Mouse (Mus musculus) neural tube, embryonic 11.5 days (tissue): ENCODE data around the gene Hoxa10. TPM values are rescaled to one million over a fixed set of nuclear protein-coding genes. Genes with fewer than 3 reads are reported as not detected.

ENCODE experiments used
- ATAC-seq: fragments of 200-750 bp; cut with Nextera tagmentation; 2 replicates; pipeline ENCODE4 v1.8.0; 2017; ENCODE audit warnings: moderate number of reproducible peaks, mild to moderate bottlenecking, moderate TSS enrichment, moderate library complexity; ENCODE audit not compliant: insufficient read depth, low FRiP score, low TSS enrichment
- DNase-seq: peaks from one replicate; pipeline ENCODE4 v3.0.0-alpha.2; 2015; ENCODE audit warnings: low spot score
- H3K27ac ChIP-seq: fragments of 300-500 bp; sonication (generic); 2 replicates; pipeline ENCODE4 v1.5.1; 2014; ENCODE audit warnings: low read depth, mild to moderate bottlenecking, low read length
- H3K27me3 ChIP-seq: fragments of 300-500 bp; sonication (generic); 2 replicates; pipeline ENCODE4 v1.6.1; 2014; ENCODE audit warnings: mild to moderate bottlenecking, low read length, mixed read lengths; ENCODE audit not compliant: control insufficient read depth, insufficient read depth
- H3K36me3 ChIP-seq: fragments of 300-500 bp; sonication (generic); 2 replicates; pipeline ENCODE4 v1.6.1; 2014; ENCODE audit warnings: mild to moderate bottlenecking, low read length, moderate library complexity, mixed read lengths; ENCODE audit not compliant: control insufficient read depth, insufficient read depth
- H3K4me1 ChIP-seq: fragments of 300-500 bp; sonication (generic); 2 replicates; pipeline ENCODE4 v1.6.1; 2014; ENCODE audit warnings: low read length, mixed read lengths; ENCODE audit not compliant: control insufficient read depth, insufficient read depth
- H3K4me2 ChIP-seq: fragments of 300-500 bp; sonication (generic); 2 replicates; pipeline ENCODE4 v1.6.1; 2014; ENCODE audit warnings: low read depth, mild to moderate bottlenecking, moderate library complexity
- H3K4me3 ChIP-seq: fragments of 300-500 bp; sonication (generic); 2 replicates; pipeline ENCODE4 v1.5.1; 2014; ENCODE audit warnings: low read depth, low read length
- H3K9ac ChIP-seq: fragments of 300-500 bp; sonication (generic); 2 replicates; pipeline ENCODE4 v1.6.1; 2014; ENCODE audit warnings: mild to moderate bottlenecking, low read length
- H3K9me3 ChIP-seq: fragments of 300-500 bp; sonication (generic); 2 replicates; pipeline ENCODE4 v1.6.1; 2016; ENCODE audit warnings: low read length; ENCODE audit not compliant: control insufficient read depth
- WGBS: fragments of 180-500 bp; shearing (Covaris S2); extraction: QIAGEN DNeasy Blood & Tissue Kit; methylation state at CpG from one replicate; pipeline ENCODE4 v1.1.7; 2014; 5-methylcytosine and 5-hydroxymethylcytosine counted together
- polyA plus RNA-seq: library from polyadenylated mRNA; unstranded; fragments of >200 nt; fragmentation: Nextera tagmentation; extraction: Ambion mirVana; gene quantifications from 2 replicates; pipeline ENCODE4 v1.2.1, GENCODE M21; 2014

Hoxa10 gene
- polyA plus RNA-seq: 70.6 and 72.8 TPM in 2 replicates

- Histone ChIP-seq H3K4me3 (peak within 1 kb of the TSS; percentile 65), H3K27me3 (peaks cover 91% of the 10 kb centered on the region), H3K4me1 (no peaks in the 10 kb centered on the region), H3K9ac (peak within 1 kb of the TSS; percentile 87), H3K9me3 (no peaks in the 10 kb centered on the region), H3K4me2 (peak within 1 kb of the TSS; percentile 47), H3K36me3 (no peaks in the 10 kb centered on the region), H3K27ac (peak within 1 kb of the TSS; percentile 90)
- peak; percentile 91 for DNase-seq
- under 1% methylated on average over 35 of the region's 35 CpGs for WGBS
- ATAC-seq: peak; percentile 64
Measured at GRCm38 (mm10) chr6:52240389-52241000, at the start of gene Hoxa10. TSS of gene Hoxa10 (minus strand) at chr6:52240854.

DNA sequence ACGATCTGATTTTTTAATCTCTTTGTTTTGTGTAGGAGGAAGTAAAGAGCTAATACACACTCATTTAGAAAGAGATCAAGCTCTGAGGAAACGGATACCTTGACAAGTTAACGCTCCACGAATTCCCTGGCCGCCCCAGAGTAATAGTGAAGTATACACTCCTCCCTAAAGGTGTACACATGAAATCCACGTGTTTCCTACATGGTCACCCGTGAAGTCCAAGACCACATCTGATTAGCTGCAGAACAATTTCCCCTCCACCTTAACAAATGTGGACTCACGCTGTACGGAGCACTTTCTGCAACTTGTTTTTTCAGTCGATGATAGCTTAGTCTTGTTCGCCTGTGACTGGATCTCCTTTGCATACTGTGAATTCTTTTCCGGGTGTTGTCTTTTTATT lies 49.5 kb upstream of the Hoxa10 start:
- H3K4me1 ChIP-seq: 0 out of 2 replicates have a peak, but pooled peaks cover 3% of the 10 kb centered on the region
- H3K27ac ChIP-seq: no peak overlapping the region
- 26% methylated on average over 12 of the region's 12 CpGs for WGBS
- ATAC-seq (no peak), DNase-seq (no peak)
- no peaks in the 10 kb centered on the region for H3K9me3 ChIP-seq
- peaks cover 49% of the 10 kb centered on the region for H3K27me3 ChIP-seq
- no peak overlapping the region for H3K9ac ChIP-seq
- H3K4me3 ChIP-seq: no peak overlapping the region
- no peak overlapping the region for H3K4me2 ChIP-seq
- H3K36me3 ChIP-seq: no peaks in the 10 kb centered on the region

- H3K27me3 ChIP-seq: peaks cover 11% of the 10 kb centered on the region; the same call in 1 of the 2 replicates
- DNase-seq (no peak), ATAC-seq (no peak)
- no peaks in the 10 kb centered on the region for H3K36me3 ChIP-seq
- H3K4me1 ChIP-seq: no peaks in the 10 kb centered on the region
- H3K27ac ChIP-seq: no peak overlapping the region
- 81% methylated on average over 5 of the region's 5 CpGs for WGBS
- H3K9ac ChIP-seq: no peak overlapping the region
- no peak overlapping the region for H3K4me2 ChIP-seq
- H3K9me3 ChIP-seq: no peaks in the 10 kb centered on the region
- H3K4me3 ChIP-seq: no peak overlapping the region
Measured at GRCm38 (mm10) chr6:52283896-52284295, 43.2 kb upstream of the Hoxa10 start.

DNA sequence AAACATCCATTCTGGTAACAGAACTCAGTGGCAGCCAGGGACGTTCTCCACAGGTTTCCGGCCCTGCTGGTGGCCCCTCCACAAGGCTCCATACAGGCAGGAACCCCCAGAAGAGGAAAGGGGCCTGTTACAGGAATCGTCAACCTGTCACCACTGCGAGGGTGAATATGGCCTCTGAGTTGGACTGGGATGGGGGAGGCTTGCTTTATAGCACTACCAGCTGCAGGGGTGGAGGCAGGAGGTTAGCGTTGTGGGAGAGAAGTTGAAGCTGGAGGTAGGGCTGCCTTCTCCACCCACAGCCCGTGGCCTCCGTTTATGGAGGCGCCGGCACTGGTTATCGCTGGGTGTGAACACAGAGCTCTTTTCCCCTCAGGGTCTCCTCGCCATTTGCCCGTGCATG lies 40.4 kb upstream of the Hoxa10 start:
- Histone ChIP-seq H3K4me3 (no peak overlapping the region), H3K9me3 (no peaks in the 10 kb centered on the region), H3K27ac (no peak overlapping the region), H3K4me2 (no peak overlapping the region), H3K36me3 (no peaks in the 10 kb centered on the region), H3K4me1 (no peaks in the 10 kb centered on the region), H3K27me3 (peaks cover 28% of the 10 kb centered on the region), H3K9ac (no peak overlapping the region)
- ATAC-seq (no peak), DNase-seq (no peak)
- 43% methylated on average over 12 of the region's 12 CpGs for WGBS

GRCm38 (mm10) chr6:52276920-52277319 lies 36.3 kb upstream of the Hoxa10 start:
- H3K27me3 ChIP-seq: peaks cover 69% of the 10 kb centered on the region
- H3K4me1 ChIP-seq: no peaks in the 10 kb centered on the region
- no peak for DNase-seq
- H3K9ac ChIP-seq: no peak overlapping the region
- no peak for ATAC-seq
- no peaks in the 10 kb centered on the region for H3K36me3 ChIP-seq
- 6% methylated on average over 5 of the region's 5 CpGs for WGBS
- no peak overlapping the region for H3K4me3 ChIP-seq
- H3K4me2 ChIP-seq: no peak overlapping the region
- no peak overlapping the region for H3K27ac ChIP-seq
- H3K9me3 ChIP-seq: no peaks in the 10 kb centered on the region

- H3K36me3 ChIP-seq: no peaks in the 10 kb centered on the region
- peaks cover 72% of the 10 kb centered on the region for H3K27me3 ChIP-seq
- no peak overlapping the region for H3K4me3 ChIP-seq
- no peak overlapping the region for H3K9ac ChIP-seq
- H3K9me3 ChIP-seq: no peaks in the 10 kb centered on the region
- 3% methylated on average over 6 of the region's 6 CpGs for WGBS
- H3K4me2 ChIP-seq: no peak overlapping the region
- no peak overlapping the region for H3K27ac ChIP-seq
- DNase-seq (no peak), ATAC-seq (no peak)
- H3K4me1 ChIP-seq: no peaks in the 10 kb centered on the region
Measured at GRCm38 (mm10) chr6:52276382-52276781, 35.7 kb upstream of the Hoxa10 start.

DNA sequence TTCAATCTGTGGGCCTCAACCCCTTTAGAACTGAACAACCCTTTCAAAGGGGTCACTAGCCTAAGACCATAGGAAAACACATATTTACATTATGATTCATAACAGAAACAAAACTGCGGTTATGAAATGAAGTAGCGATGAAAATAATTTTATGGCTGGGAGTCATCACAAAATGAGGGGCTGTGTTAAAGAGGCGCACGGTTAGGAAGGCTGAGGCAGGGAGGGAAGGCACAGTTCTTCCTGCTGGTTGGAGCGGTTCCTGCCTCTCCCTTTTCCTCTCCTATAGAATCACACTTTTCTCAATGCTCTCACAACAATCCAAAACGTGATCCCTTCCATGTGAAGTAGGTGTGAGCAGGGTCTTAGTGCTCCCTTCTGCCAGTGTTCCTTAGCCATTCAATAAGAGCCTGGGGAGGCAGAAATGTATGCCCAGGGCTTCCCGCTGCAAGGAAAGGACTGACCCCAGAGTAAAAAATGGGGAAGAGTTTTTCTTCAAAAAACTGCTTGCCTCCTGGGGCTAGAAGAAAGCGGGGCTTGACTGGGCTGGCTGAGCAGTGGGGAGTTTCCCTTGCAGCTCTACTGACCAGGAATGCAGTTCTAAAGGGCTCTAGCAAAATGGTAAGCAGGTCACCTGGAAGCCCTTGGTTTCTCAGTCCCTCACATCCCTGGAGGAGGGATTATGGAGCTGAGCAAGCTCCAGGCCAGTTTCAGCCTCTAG lies 35.1 kb upstream of the Hoxa10 start:
- Histone ChIP-seq H3K4me3 (no peak overlapping the region), H3K4me2 (no peak overlapping the region), H3K27ac (no peak overlapping the region), H3K36me3 (no peaks in the 10 kb centered on the region), H3K27me3 (peaks cover 76% of the 10 kb centered on the region), H3K9ac (no peak overlapping the region), H3K9me3 (no peaks in the 10 kb centered on the region), H3K4me1 (no peaks in the 10 kb centered on the region)
- ATAC-seq (no peak), DNase-seq (peak; percentile 16)
- 7% methylated on average over 8 of the region's 8 CpGs for WGBS

DNA sequence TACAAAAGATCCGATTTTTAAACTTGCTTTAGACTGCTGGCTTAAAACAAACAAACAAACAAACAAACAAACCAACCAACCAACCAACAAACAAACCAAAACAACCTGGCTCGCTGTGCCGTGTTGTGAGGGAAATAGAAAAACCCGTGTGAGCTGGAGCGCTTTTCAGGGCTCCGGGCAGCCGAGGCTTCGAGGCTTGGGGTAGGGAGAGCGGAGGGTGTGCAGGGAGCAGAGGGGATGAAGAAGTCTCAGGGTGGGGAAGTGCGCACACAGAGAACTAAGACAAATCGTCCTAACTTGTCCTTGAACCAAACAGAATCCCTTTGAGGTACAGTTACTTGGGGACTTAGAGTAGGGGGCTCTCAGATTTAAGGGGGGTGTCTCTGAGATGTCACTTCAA lies 33.9 kb upstream of the Hoxa10 start:
- ATAC-seq: no peak
- H3K4me1 ChIP-seq: no peaks in the 10 kb centered on the region
- H3K27ac ChIP-seq: no peak overlapping the region
- WGBS: 2% methylated on average over 11 of the region's 11 CpGs
- DNase-seq: no peak
- no peaks in the 10 kb centered on the region for H3K9me3 ChIP-seq
- no peak overlapping the region for H3K4me3 ChIP-seq
- H3K36me3 ChIP-seq: no peaks in the 10 kb centered on the region
- H3K27me3 ChIP-seq: peaks cover 88% of the 10 kb centered on the region
- no peak overlapping the region for H3K4me2 ChIP-seq
- no peak overlapping the region for H3K9ac ChIP-seq
